ENCODE assay signal across 38 mouse cellular contexts in the genomic region with DNA sequence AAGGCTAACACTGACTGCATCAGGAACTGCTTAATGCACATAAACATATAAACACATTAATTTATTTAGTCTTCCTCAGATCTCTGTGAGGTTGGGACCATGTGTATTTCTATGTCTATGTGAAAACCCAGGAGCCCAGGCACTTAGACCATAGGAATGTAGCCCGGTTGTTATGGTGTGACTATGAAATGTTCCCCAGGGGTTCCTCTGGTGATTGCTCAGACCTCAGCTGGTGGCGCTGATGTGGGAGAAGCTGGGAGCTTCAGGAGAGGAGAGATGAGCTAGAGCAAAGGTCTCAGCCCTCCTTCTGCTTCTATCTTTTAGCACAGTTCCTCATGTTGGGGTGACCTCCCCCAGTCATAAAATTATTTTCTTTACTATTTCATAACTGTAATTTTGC. TPM values are rescaled to one million over a fixed set of nuclear protein-coding genes. Genes with fewer than 3 reads are reported as not detected.
"Had no signal": no experiment of that assay in that cellular context is flagged by ENCODE, and none has a peak within 500 bp of the region (broad histone marks: within the 10 kb centered on the region; RNA-seq: fewer than 3 reads in every experiment).

No protein-coding gene starts in this region.

- H3K27ac ChIP-seq: heart, embryonic 13.5 days; heart, embryonic 15.5 days; hindbrain, embryonic 10.5 days; hindbrain, embryonic 12.5 days; hindbrain, embryonic 14.5 days; intestine, embryonic 15.5 days; limb, embryonic 13.5 days; limb, embryonic 15.5 days; liver, embryonic 12.5 days; liver, embryonic 14.5 days had no signal

- H3K4me3 ChIP-seq: heart, embryonic 13.5 days; heart, embryonic 15.5 days; hindbrain, embryonic 10.5 days; hindbrain, embryonic 12.5 days; intestine, embryonic 15.5 days; limb, embryonic 13.5 days; limb, embryonic 15.5 days; liver, embryonic 12.5 days had no signal

- DNase-seq: gastrocnemius, postnatal 25 days; heart, postnatal 14 days; heart, postnatal 4 days; kidney, adult 18-20 months; kidney, adult 8-10 months; kidney, postnatal 10 days; kidney, postnatal 25 days; kidney, postnatal 4 days; layer of hippocampus, adult 9-11 months; layer of hippocampus, postnatal 36 days; left cerebral cortex, postnatal 4 days had no signal

- H3K4me1 ChIP-seq: heart, embryonic 15.5 days; hindbrain, embryonic 12.5 days; intestine, embryonic 15.5 days; liver, embryonic 12.5 days had no signal

RNA-seq across cellular contexts. Expression of gene 4930455H04Rik, which starts 7.7 kb away (rescaled TPM):
- total RNA-seq: gastrocnemius, postnatal 25 days; gastrocnemius, postnatal 4 days; granulocyte monocyte progenitor cell, adult 5-6 weeks; heart, postnatal 14 days; layer of hippocampus, adult 8-10 months; layer of hippocampus, postnatal 14 days; layer of hippocampus, postnatal 36 days; left cerebral cortex, adult 18-20 months; left cerebral cortex, adult 8-10 months; left cerebral cortex, postnatal 10 days; left cerebral cortex, postnatal 25 days; left cerebral cortex, postnatal 4 days had no signal
- polyA plus RNA-seq: frontal cortex, adult 2 months; heart, embryonic 11.5 days; heart, embryonic 13.5 days; heart, embryonic 15.5 days; heart, postnatal 0 days; hindbrain, embryonic 10.5 days; hindbrain, embryonic 12.5 days; hindbrain, embryonic 14.5 days; hindbrain, embryonic 16.5 days; inflammation-experienced regulatory T-cells, adult 6 months; intestine, embryonic 15.5 days; intestine, postnatal 0 days; kidney, embryonic 14.5 days; kidney, embryonic 16.5 days; limb, embryonic 13.5 days; limb, embryonic 15.5 days; liver, adult 2 months; liver, embryonic 12.5 days; liver, embryonic 14.5 days had no signal

RNA-seq across cellular contexts. Expression of gene Palmd, which starts 8.4 kb away (rescaled TPM):
- total RNA-seq: granulocyte monocyte progenitor cell, adult 5-6 weeks had no signal
- polyA plus RNA-seq: inflammation-experienced regulatory T-cells, adult 6 months had no signal
